Mouse (Mus musculus) thymus, postnatal 0 days (tissue): Measurements from ENCODE around the gene Kcnk6. TPM values are rescaled to one million over a fixed set of nuclear protein-coding genes. Genes with fewer than 3 reads are reported as not detected.

Experiments used
- DNase-seq: peaks from one replicate; pipeline ENCODE4 v3.0.0-alpha.2; 2015; ENCODE audit warnings: low spot score
- polyA plus RNA-seq: library from polyadenylated mRNA; unstranded; fragments of >200 nt; fragmentation: Nextera tagmentation; extraction: Ambion mirVana; gene quantifications from 2 replicates; pipeline ENCODE4 v1.2.1, GENCODE M21; 2015

The Kcnk6 gene
- 1.2 and 1.5 TPM in 2 replicates for polyA plus RNA-seq

GRCm38 (mm10) chr7:29232247-29233013 is at the start of gene Kcnk6:
Gene Kcnk6 (minus strand): TSS chr7:29232515.
- no peak for DNase-seq

- DNase-seq = peak; percentile 86
Observed at GRCm38 (mm10) chr7:29281201-29282073, 49.1 kb upstream of the Kcnk6 start, which contains the start of gene Spint2. Gene Spint2 (minus strand): TSS chr7:29281912.

DNA sequence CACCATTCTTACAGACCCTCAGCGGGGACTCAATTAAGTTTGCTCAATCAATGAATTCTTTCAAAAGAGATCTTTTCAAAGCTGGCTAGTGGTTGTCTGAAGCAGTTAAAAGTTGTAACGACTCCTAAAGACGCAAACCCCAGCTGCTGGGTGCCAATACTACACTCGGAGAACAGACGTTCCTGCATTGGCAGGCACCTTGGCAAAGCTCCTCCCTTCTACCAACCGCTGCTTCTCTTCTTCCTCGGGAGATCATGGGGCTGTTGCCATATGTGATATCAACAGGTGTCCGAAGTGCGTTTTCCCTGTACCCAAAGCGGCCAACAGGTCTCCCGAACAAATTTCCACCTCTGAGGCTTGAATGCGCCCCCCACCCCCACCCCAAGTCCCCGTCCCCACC is 48.5 kb upstream of the Kcnk6 start:
- peak; percentile 73 for DNase-seq

GRCm38 (mm10) chr7:29279924-29280323 is 47.6 kb upstream of the Kcnk6 start:
- DNase-seq = no peak

- DNase-seq = peak; percentile 76
Observed at GRCm38 (mm10) chr7:29279261-29279660, 46.9 kb upstream of the Kcnk6 start.

- no peak for DNase-seq
Observed at GRCm38 (mm10) chr7:29277510-29277909, 45.2 kb upstream of the Kcnk6 start.

GRCm38 (mm10) chr7:29276715-29277114 is 44.4 kb upstream of the Kcnk6 start:
- DNase-seq = no peak

GRCm38 (mm10) chr7:29271687-29272465 is 39.6 kb upstream of the Kcnk6 start:
- no peak for DNase-seq

DNA sequence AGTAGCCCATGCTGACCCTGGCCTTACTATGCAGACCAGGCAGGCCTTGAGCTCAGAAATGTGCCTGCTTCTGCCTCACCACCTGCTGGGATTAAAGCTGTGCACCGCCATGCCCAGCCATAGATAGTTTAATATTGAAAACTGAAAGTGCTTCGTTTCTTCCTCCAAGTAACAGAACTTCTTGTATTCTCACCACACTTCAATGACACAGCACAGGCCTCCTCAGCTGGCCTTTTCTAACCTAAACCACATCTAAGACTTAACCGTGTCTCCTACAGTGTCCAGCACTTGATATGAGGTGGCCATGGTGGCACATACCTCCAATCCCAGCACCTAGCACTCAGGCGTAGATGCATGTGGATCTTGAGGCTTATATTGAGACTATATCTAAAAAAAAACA is 38.1 kb upstream of the Kcnk6 start:
- no peak for DNase-seq

DNA sequence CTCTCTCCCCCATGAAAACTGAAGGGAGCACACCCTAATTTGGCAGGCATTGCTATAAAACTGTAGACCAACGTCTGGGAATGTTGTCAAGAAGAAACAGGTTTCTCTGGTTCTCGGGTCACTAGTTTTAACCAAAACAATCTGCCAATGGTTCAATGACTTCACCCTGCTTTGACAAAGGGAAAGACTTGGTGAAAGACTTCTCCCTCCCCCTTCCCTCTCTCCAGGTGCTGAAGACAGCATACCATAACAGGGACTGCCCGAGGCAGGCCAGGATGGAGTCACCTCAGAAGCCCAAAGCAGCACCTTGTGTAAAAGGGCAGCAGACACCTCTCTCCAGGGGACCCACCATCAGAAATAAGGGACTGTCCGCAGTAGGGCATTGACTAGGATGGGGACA is 34.6 kb upstream of the Kcnk6 start:
- DNase-seq = no peak

GRCm38 (mm10) chr7:29265636-29266035 is 33.3 kb upstream of the Kcnk6 start:
- DNase-seq = no peak

GRCm38 (mm10) chr7:29263831-29264230 is 31.5 kb upstream of the Kcnk6 start:
- no peak for DNase-seq

DNA sequence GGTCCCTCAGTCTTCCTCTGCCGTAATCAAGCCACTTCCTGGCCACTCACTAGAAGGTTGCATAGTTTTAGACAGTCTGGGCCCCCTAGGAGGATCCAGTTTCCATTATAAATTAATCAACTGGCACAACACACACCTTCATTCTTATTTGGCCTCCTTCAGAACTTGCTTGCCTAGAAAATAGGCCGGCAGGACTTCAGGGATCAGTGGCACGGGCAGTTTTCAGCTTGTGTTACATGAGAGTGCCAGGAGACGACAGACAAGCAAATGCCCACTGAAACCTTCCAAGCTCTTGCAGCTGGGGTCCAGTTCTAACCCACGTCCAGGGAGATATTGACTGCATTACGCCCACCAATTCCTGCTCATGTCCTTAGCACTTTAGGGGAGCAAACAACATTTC is 29.8 kb upstream of the Kcnk6 start:
- DNase-seq = no peak

GRCm38 (mm10) chr7:29259781-29260730 is 27.7 kb upstream of the Kcnk6 start:
- DNase-seq = peak; percentile 67

DNA sequence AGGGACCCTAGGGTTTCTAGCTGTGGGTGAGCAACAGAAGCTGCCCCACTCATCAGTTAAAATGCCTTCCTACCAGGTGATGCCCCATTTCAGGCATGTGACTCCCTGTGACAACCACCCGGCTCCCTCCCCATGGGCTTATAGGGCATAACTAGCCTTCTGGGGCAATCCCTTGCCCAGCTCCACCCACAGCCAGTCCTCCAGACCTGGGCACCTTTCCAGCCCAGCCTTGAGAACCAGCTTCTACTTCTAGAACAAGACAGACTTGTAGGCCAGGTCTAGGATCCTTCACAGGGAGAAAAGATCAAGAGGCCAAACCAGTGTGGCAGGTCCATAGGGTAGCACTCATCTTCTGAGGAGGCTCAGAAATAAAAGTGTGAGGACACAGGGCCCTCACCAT is 25.1 kb upstream of the Kcnk6 start:
- DNase-seq = no peak

- DNase-seq = no peak
Observed at GRCm38 (mm10) chr7:29255875-29256274, 23.6 kb upstream of the Kcnk6 start.

- DNase-seq = no peak
Observed at GRCm38 (mm10) chr7:29253842-29254241, 21.5 kb upstream of the Kcnk6 start.

GRCm38 (mm10) chr7:29251166-29251565 is 18.9 kb upstream of the Kcnk6 start:
- peak; percentile 74 for DNase-seq

DNA sequence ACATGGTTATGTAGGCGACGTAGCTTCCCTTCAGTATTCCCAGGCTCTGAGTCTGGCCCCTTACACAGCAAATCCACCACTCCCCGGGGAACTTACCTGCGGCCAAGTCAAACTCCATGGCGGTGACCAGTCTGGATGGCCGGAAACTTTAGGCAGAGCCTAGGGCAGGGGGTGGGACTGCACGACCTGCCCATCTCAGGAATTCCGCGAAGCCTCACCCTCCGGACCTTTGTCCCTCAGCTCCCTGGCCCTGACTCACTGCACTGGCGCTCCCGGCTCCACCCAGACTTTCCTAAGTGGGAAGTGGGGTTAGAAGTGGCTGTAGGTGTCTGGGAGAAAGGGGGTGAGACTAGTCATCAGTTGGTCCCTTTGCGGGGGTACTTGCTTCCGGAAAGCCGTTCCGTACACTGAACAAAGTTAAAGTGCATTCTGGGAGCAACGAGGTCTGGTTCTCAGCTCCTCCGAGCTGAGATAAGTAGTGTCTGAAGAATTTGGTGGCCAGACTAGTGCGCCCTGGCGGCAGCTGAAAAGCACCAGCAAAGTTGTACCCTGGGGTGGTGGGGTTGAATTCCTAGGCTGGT is 16.0 kb upstream of the Kcnk6 start, which contains the start of gene 2200002D01Rik:
Gene 2200002D01Rik (minus strand): TSS at position 206 of the 581 bp plus-strand sequence.
- peak; percentile 52 for DNase-seq

DNA sequence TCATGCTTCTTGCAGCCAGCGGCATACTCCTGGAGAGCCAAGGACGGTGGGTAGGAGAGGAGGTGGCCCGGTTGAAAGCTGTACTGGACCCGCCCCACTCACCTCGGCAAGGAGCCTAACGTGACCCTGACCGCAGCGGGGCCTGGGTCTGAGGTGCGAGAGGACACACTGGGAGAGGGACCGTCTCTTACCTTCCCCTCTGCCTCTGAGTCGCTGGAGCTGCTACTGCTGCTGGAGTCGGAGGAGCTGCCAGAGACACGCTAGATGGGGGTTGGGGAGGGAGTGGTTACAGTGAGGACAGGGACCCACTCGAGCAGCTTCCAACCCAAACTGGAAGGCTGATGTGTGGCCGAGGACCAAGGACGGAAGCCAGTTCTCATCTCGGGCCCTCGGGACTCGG is 15.4 kb upstream of the Kcnk6 start:
- DNase-seq = no peak
